Mouse (Mus musculus): ENCODE results near the gene Sugt1. TPM values are rescaled to one million over a fixed set of nuclear protein-coding genes. Genes with fewer than 3 reads are reported as not detected.

Gene Sugt1
- polyA plus RNA-seq (2015; fragmentation: Nextera tagmentation; extraction: Ambion mirVana), result 93.9 and 101 TPM in 2 replicates

DNA sequence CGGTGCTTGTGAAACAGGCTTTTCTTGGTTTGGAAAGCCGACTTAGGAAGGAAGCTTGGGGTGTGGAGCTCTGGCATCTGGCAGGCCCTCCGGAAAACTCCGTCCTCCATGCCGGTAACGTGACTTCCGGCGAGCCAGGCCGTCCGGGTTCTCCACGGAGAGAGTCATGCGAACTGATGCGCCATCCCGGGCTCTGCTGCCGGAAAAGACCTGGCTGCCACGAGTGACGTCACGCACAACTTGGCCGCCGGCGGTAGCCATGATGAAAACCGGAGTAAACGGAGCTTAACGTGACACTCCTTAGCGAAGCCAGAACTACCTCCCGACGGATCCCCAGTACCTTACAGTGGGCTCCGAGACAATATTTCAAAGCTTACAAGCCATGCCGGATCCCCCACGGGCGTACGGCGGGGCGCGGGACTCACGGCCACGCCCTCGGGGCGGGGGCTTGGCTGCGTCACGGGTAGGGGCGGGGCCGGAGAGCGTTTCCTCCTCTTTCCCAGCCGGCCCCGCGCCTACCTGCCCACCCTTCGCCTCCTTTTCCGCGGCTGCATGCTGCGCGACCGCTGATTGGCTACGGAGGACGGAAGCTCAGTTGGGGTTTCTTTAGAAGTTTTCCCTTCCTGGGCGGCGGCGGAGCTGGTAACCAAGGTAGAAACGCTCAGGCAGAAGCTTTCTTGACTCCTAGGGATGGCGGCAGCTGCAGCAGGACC is at the start of gene Sugt1:
Sugt1 (plus strand) TSS at position 553 of the 713 bp plus-strand sequence.
- peak; percentile 99 for ATAC-seq (ENCODE audit: low FRiP score)
- under 1% methylated on average over 60 of the region's 60 CpGs for WGBS
- H3K9ac ChIP-seq (replicated peaks), result peak within 1 kb of the TSS; percentile 69
- no peaks in the 10 kb centered on the region for H3K9me3 ChIP-seq (replicated peaks)
- H3K27me3 ChIP-seq (replicated peaks), result no peaks in the 10 kb centered on the region
- H3K4me1 ChIP-seq, result peaks cover 27% of the 10 kb centered on the region
- peak within 1 kb of the TSS; percentile 100 for H3K27ac ChIP-seq (replicated peaks)
- peak within 1 kb of the TSS; percentile 81 for H3K4me3 ChIP-seq (replicated peaks)
- peak within 1 kb of the TSS; percentile 80 for H3K4me2 ChIP-seq
- H3K36me3 ChIP-seq, result no peaks in the 10 kb centered on the region; the same call in 1 of the 2 replicates

DNA sequence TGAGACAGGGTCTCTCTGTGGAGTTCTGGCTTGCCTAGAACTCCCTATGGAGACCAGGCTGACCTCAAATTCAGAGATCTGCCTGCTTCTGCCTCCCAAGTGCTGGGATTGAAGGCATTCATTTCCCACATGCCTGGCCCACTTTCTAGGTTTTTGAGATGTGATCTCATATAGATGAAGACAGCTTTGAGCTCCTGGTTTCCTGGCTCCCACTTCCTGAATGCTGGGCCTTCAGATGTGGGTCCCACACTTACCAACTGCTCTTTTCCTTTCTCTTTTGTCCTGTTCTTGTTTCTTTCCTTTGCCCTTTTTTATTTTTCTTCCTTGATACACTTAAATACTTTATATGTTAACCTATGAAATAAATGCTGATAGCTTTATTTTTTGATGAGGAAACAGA is 49.6 kb upstream of the Sugt1 start:
- Histone ChIP-seq H3K4me2 (no peak overlapping the region), H3K9me3 (replicated peaks) (no peaks in the 10 kb centered on the region), H3K4me1 (no peaks in the 10 kb centered on the region), H3K4me3 (replicated peaks) (no peak overlapping the region), H3K9ac (replicated peaks) (no peak overlapping the region), H3K27ac (replicated peaks) (no peak overlapping the region), H3K27me3 (replicated peaks) (no peaks in the 10 kb centered on the region), H3K36me3 (no peaks in the 10 kb centered on the region)
- ATAC-seq (ENCODE audit: low FRiP score), result no peak

DNA sequence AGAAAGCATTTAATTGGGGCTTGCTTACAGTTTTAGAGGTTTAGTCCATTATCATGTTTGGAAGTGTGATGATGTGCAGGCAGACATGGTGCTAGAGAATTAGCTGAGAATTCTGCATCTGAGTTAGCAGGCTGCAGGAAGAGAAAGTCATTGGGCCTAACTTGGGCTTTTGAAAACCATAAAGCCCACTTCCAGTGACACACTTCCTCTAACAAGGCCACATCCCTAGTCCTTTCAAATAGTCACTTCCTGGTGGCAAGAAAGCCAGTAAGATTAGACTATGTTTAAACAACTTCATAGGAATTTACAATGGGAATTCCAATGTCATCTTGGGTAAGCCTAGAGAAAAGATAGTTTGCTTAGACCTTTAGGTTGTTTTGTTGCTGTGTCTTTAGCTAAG is 45.9 kb upstream of the Sugt1 start:
- H3K9ac ChIP-seq (replicated peaks), result no peak overlapping the region
- no peaks in the 10 kb centered on the region for H3K9me3 ChIP-seq (replicated peaks)
- no peak overlapping the region for H3K4me3 ChIP-seq (replicated peaks)
- no peak for ATAC-seq (ENCODE audit: low FRiP score)
- H3K36me3 ChIP-seq, result no peaks in the 10 kb centered on the region
- H3K27me3 ChIP-seq (replicated peaks), result no peaks in the 10 kb centered on the region
- H3K4me1 ChIP-seq, result no peaks in the 10 kb centered on the region
- no peak overlapping the region for H3K4me2 ChIP-seq
- no peak overlapping the region for H3K27ac ChIP-seq (replicated peaks)

DNA sequence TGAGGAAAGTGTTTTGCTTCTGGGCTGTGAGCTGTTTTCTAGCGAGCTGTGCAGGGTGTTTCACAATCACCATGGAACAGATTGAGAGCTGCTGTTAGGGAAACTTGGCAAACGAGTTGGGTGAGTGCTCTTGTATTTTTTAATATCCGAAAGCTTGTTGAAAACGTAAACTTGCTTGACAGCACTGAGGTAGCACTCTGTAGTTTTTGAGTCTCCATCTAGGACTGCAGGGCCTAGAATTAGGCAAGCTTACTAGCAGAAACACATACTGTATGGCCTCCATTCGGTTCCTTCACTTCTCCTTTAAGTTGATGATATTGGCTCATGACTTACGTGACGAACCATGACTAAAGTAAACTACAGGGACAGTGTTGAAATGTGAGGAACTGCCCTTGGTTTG is 38.1 kb upstream of the Sugt1 start:
- ATAC-seq (ENCODE audit: low FRiP score), result no peak

DNA sequence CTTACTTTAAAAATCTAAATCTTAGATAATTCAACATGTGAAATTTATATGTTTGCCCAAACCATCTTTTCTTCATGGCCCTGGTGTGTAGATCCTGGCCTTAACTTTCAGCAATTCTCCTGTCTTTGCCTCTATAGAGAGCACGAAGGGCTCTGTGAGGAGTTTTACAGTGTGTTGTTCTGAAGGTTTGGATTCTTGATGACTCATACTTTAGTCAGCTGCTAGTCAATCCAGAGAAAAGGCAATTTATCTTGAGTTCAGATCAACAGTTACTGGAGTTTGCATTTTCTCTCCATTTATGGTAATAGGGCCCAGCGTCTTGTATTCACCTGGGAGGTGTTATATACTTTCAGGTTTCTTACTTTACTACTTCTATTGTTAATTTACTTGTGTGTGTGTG is 35.6 kb upstream of the Sugt1 start:
- Histone ChIP-seq H3K4me3 (replicated peaks) (no peak overlapping the region), H3K27ac (replicated peaks) (no peak overlapping the region), H3K27me3 (replicated peaks) (no peaks in the 10 kb centered on the region), H3K4me2 (no peak overlapping the region), H3K36me3 (no peaks in the 10 kb centered on the region), H3K9me3 (replicated peaks) (0 out of 2 replicates have a peak, but pooled peaks cover 3% of the 10 kb centered on the region), H3K9ac (replicated peaks) (no peak overlapping the region), H3K4me1 (no peaks in the 10 kb centered on the region)
- no peak for ATAC-seq (ENCODE audit: low FRiP score)
- 98% methylated on average over 2 of the region's 2 CpGs for WGBS

More for the DNA sequence above, 38.1 kb upstream of the Sugt1 start:
- H3K9me3 ChIP-seq (replicated peaks), result 0 out of 2 replicates have a peak, but pooled peaks cover 3% of the 10 kb centered on the region
- no peaks in the 10 kb centered on the region for H3K4me1 ChIP-seq
- 79% methylated on average over 7 of the region's 7 CpGs for WGBS
- H3K36me3 ChIP-seq, result no peaks in the 10 kb centered on the region
- no peak overlapping the region for H3K27ac ChIP-seq (replicated peaks)
- H3K4me3 ChIP-seq (replicated peaks), result no peak overlapping the region
- no peak overlapping the region for H3K9ac ChIP-seq (replicated peaks)
- H3K4me2 ChIP-seq, result no peak overlapping the region
- H3K27me3 ChIP-seq (replicated peaks), result no peaks in the 10 kb centered on the region

DNA sequence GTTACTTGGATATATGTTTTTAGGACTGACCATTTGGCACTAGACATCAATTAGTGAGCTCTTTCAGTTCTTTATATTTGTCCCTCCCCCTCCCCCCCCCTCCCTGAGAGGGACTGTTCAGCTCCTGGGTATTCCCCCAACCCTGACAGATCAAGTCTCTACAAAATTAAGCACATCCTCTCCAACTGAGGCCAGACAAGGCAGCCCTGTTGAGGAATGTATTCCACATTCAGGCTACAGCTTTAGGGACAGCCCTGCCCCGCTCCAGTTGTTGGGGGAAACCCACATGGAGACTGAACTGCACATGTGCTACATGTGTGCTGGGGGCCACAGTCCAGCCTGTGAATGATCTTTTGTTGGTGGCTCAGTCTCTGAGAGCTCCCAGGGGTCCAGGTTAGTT is 34.6 kb upstream of the Sugt1 start:
- 100% methylated on average over 1 of the region's 1 CpGs for WGBS
- H3K4me3 ChIP-seq (replicated peaks), result no peak overlapping the region

DNA sequence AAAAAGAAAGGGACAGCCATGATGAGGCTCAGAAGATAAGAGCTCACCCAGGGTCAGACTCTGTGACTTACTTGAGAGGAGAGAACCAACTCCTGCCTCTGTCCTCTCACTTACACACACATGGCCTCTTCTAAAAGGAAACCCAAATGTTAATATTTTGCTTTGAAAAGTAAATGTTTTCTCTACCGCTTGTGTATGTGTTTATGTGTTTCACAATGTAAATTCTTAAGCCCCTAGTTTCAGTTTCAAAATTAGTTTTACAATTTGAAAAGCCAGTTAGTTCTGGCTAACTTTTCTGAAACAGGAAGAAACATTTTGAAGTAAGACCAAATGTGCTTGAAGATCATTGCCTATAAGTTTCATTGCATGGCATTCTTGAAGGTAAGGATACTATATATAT is 29.7 kb upstream of the Sugt1 start:
- Histone ChIP-seq H3K9ac (replicated peaks) (no peak overlapping the region), H3K36me3 (0 out of 2 replicates have a peak, but pooled peaks cover 2% of the 10 kb centered on the region), H3K4me2 (no peak overlapping the region), H3K27me3 (replicated peaks) (no peaks in the 10 kb centered on the region), H3K27ac (replicated peaks) (no peak overlapping the region), H3K9me3 (replicated peaks) (0 out of 2 replicates have a peak, but pooled peaks cover 3% of the 10 kb centered on the region), H3K4me3 (replicated peaks) (no peak overlapping the region), H3K4me1 (no peaks in the 10 kb centered on the region)
- WGBS, result 86% methylated on average over 1 of the region's 1 CpGs
- no peak for ATAC-seq (ENCODE audit: low FRiP score)

More for the DNA sequence above, 34.6 kb upstream of the Sugt1 start:
- Histone ChIP-seq H3K9ac (replicated peaks) (no peak overlapping the region), H3K27ac (replicated peaks) (no peak overlapping the region), H3K4me2 (no peak overlapping the region), H3K9me3 (replicated peaks) (0 out of 2 replicates have a peak, but pooled peaks cover 3% of the 10 kb centered on the region), H3K36me3 (no peaks in the 10 kb centered on the region), H3K27me3 (replicated peaks) (no peaks in the 10 kb centered on the region), H3K4me1 (no peaks in the 10 kb centered on the region)
- ATAC-seq (ENCODE audit: low FRiP score), result no peak

DNA sequence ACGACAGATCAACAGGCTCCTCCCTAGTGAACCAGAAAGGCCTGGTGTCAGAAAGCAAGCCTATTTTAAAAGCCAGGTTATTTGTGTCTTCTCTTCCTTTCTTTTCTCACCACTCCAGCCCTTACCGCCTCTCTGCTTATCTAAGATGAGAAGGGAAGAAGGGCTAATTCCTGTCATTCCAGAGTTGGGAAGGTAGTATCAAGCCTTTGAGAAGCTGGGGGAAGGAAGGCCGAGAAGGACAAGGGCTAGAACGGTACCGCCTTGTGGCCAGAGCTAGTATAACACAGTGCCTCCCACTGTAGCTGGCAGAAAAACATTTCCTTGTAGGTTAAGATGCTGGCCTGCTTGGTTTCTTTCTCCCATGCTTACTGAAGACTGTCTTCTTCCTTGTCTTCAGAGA is 24.7 kb upstream of the Sugt1 start:
- no peak overlapping the region for H3K4me2 ChIP-seq
- no peak overlapping the region for H3K4me3 ChIP-seq (replicated peaks)
- ATAC-seq (ENCODE audit: low FRiP score), result no peak
- H3K9ac ChIP-seq (replicated peaks), result no peak overlapping the region
- 21% methylated on average over 5 of the region's 5 CpGs for WGBS
- no peaks in the 10 kb centered on the region for H3K27me3 ChIP-seq (replicated peaks)
- no peaks in the 10 kb centered on the region for H3K4me1 ChIP-seq
- 0 out of 2 replicates have a peak, but pooled peaks cover 2% of the 10 kb centered on the region for H3K36me3 ChIP-seq
- no peaks in the 10 kb centered on the region for H3K9me3 ChIP-seq (replicated peaks)
- no peak overlapping the region for H3K27ac ChIP-seq (replicated peaks)

DNA sequence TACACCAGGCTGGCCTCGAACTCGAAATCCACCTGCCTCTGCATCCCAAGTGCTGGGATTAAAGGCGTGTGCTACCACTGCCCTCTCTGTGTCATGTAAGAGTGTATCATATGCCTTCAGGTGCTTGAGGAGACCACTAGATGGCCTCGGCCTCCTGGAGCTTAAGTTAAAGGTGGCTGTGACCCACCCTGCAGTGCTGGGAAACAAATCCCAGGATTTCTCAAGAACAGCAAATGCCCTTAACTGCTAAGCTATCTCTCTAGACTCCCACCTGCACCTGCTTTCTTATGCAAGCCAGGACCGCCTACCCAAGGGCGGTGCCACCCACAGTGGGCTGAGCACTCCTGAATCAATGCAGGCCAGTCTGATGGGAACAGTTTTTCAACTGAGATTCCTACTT is 22.7 kb upstream of the Sugt1 start:
- 71% methylated on average over 6 of the region's 6 CpGs for WGBS
- Histone ChIP-seq H3K9me3 (replicated peaks) (no peaks in the 10 kb centered on the region), H3K4me2 (no peak overlapping the region)

DNA sequence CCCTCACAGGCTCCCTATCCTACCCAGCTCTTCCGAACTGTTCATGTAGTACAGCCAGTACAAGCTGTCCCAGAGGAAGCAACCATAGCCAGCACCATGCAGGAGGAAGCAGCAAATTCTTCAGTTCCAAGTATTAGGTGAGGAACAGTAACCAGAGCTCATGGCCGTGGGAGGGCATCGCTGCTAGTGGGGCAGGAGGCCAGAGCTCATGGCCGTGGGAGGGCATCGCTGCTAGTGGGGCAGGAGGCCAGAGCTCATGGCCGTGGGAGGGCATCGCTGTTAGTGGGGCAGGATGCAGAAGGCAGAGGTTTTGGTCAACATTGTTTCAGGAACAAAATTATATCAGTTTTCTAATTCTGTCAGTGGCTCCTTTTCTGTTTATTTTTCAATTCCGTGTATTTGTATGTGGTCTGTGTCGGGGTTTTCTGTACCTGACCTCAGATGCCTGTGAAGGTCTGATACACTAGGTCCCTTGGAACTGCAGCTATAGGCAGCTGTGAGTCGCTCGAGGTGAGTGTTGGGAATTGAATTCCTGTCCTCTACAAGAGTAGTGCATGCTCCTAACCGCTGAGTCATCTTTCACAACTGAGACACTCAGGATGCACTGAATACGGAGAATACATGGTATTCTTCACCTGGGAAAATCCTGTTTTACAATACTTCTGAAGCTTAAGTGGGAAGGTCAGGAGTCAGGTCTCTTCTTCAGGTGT is 13.9 kb upstream of the Sugt1 start:
- H3K36me3 ChIP-seq, result 0 out of 2 replicates have a peak, but pooled peaks cover 3% of the 10 kb centered on the region
- no peak for ATAC-seq (ENCODE audit: low FRiP score)
- no peaks in the 10 kb centered on the region for H3K4me1 ChIP-seq
- no peak overlapping the region for H3K9ac ChIP-seq (replicated peaks)
- no peaks in the 10 kb centered on the region for H3K9me3 ChIP-seq (replicated peaks)
- H3K27ac ChIP-seq (replicated peaks), result no peak overlapping the region
- no peaks in the 10 kb centered on the region for H3K27me3 ChIP-seq (replicated peaks)
- H3K4me2 ChIP-seq, result no peak overlapping the region
- 95% methylated on average over 13 of the region's 13 CpGs for WGBS
- no peak overlapping the region for H3K4me3 ChIP-seq (replicated peaks)

More for the DNA sequence above, 22.7 kb upstream of the Sugt1 start:
- Histone ChIP-seq H3K9ac (replicated peaks) (no peak overlapping the region), H3K4me3 (replicated peaks) (no peak overlapping the region), H3K27ac (replicated peaks) (no peak overlapping the region), H3K4me1 (no peaks in the 10 kb centered on the region), H3K36me3 (0 out of 2 replicates have a peak, but pooled peaks cover 2% of the 10 kb centered on the region), H3K27me3 (replicated peaks) (no peaks in the 10 kb centered on the region)
- no peak for ATAC-seq (ENCODE audit: low FRiP score)

DNA sequence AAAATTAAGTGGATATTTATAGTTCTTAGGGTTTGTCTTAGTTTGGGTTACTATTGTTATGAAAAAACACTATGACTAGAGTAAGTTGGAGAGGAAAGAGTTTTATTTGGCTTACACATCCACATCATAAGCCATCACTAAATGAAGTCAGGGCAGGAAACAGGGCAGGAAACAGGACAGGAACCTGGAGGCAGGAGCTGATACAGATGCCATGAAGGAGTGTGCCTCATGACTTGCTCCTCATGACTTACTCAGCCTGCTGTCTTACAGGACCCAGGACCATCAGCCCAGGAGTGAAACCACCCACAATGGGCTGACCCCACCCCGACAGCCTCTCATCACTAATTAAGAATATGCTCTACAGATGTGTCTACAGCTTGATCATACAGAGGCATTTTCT is 13.1 kb upstream of the Sugt1 start:
- no peak for ATAC-seq (ENCODE audit: low FRiP score)
- H3K36me3 ChIP-seq, result 0 out of 2 replicates have a peak, but pooled peaks cover 3% of the 10 kb centered on the region
- H3K27me3 ChIP-seq (replicated peaks), result no peaks in the 10 kb centered on the region
- no peak overlapping the region for H3K27ac ChIP-seq (replicated peaks)
- H3K4me3 ChIP-seq (replicated peaks), result no peak overlapping the region
- no peak overlapping the region for H3K4me2 ChIP-seq
- H3K4me1 ChIP-seq, result no peaks in the 10 kb centered on the region
- no peaks in the 10 kb centered on the region for H3K9me3 ChIP-seq (replicated peaks)
- WGBS, result 89% methylated on average over 1 of the region's 1 CpGs
- no peak overlapping the region for H3K9ac ChIP-seq (replicated peaks)
